Mouse (Mus musculus): ENCODE data around the gene Fkbpl.

GRCm38 (mm10) chr17:34646906-34647787, 2.6 kb downstream of the Fkbpl start, which contains the start of gene Atf6b:
- TF ChIP-seq POLR2A (IDR thresholded peaks at IDR 0.05; ENCODE audit: borderline replicate concordance, insufficient read depth, low read length) = peak; percentile 31; the same call in 1 of the 2 replicates
- TF ChIP-seq CTCF (IDR thresholded peaks at IDR 0.05; ENCODE audit: borderline replicate concordance, insufficient read depth, low read depth, low read length) = no peak
